Mouse (Mus musculus) neural tube, embryonic 11.5 days (tissue): ENCODE data around the gene Nkain1. TPM values are rescaled to one million over a fixed set of nuclear protein-coding genes. Genes with fewer than 3 reads are reported as not detected.
A peak's percentile ranks its signal among the peaks of the same experiment; 100 is the strongest.

Experiments
- ATAC-seq: fragments of 200-750 bp; cut with Nextera tagmentation; 2 replicates; pipeline ENCODE4 v1.8.0; 2017; ENCODE audit warnings: moderate number of reproducible peaks, mild to moderate bottlenecking, moderate TSS enrichment, moderate library complexity; ENCODE audit not compliant: insufficient read depth, low FRiP score, low TSS enrichment
- DNase-seq: peaks from one replicate; pipeline ENCODE4 v3.0.0-alpha.2; 2015; ENCODE audit warnings: low spot score
- H3K27ac ChIP-seq: fragments of 300-500 bp; sonication (generic); 2 replicates; pipeline ENCODE4 v1.5.1; 2014; ENCODE audit warnings: low read depth, mild to moderate bottlenecking, low read length
- H3K27me3 ChIP-seq: fragments of 300-500 bp; sonication (generic); 2 replicates; pipeline ENCODE4 v1.6.1; 2014; ENCODE audit warnings: mild to moderate bottlenecking, low read length, mixed read lengths; ENCODE audit not compliant: control insufficient read depth, insufficient read depth
- H3K36me3 ChIP-seq: fragments of 300-500 bp; sonication (generic); 2 replicates; pipeline ENCODE4 v1.6.1; 2014; ENCODE audit warnings: mild to moderate bottlenecking, low read length, moderate library complexity, mixed read lengths; ENCODE audit not compliant: control insufficient read depth, insufficient read depth
- H3K4me1 ChIP-seq: fragments of 300-500 bp; sonication (generic); 2 replicates; pipeline ENCODE4 v1.6.1; 2014; ENCODE audit warnings: low read length, mixed read lengths; ENCODE audit not compliant: control insufficient read depth, insufficient read depth
- H3K4me2 ChIP-seq: fragments of 300-500 bp; sonication (generic); 2 replicates; pipeline ENCODE4 v1.6.1; 2014; ENCODE audit warnings: low read depth, mild to moderate bottlenecking, moderate library complexity
- H3K4me3 ChIP-seq: fragments of 300-500 bp; sonication (generic); 2 replicates; pipeline ENCODE4 v1.5.1; 2014; ENCODE audit warnings: low read depth, low read length
- H3K9ac ChIP-seq: fragments of 300-500 bp; sonication (generic); 2 replicates; pipeline ENCODE4 v1.6.1; 2014; ENCODE audit warnings: mild to moderate bottlenecking, low read length
- H3K9me3 ChIP-seq: fragments of 300-500 bp; sonication (generic); 2 replicates; pipeline ENCODE4 v1.6.1; 2016; ENCODE audit warnings: low read length; ENCODE audit not compliant: control insufficient read depth
- WGBS: fragments of 180-500 bp; shearing (Covaris S2); extraction: QIAGEN DNeasy Blood & Tissue Kit; methylation state at CpG from one replicate; pipeline ENCODE4 v1.1.7; 2014; 5-methylcytosine and 5-hydroxymethylcytosine counted together
- polyA plus RNA-seq: library from polyadenylated mRNA; unstranded; fragments of >200 nt; fragmentation: Nextera tagmentation; extraction: Ambion mirVana; gene quantifications from 2 replicates; pipeline ENCODE4 v1.2.1, GENCODE M21; 2014

Gene Nkain1
- polyA plus RNA-seq, result 19.1 and 21.0 TPM in 2 replicates

DNA sequence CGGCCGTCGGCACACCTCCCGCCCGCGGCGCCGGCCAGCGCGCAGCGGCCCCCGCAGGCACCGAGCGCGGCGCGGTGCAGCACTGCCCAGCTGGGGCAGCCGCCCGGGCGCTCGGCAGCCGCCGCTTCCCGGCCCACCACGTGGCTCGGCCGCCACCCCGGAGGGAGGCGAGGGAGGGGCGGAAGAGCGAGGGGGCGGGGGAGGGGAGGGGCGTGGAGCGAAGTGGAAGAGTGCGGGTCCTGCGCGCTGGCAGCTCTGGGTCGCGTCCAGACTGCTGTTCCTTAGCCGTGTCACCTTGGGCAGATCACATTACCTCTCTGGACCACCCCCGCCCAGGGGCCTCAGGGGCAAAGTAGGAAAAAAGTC is at the start of gene Nkain1:
Gene Nkain1, minus strand, starts transcription at position 126 of the 366 bp plus-strand sequence.
- Histone ChIP-seq H3K27ac (peak within 1 kb of the TSS; percentile 84), H3K27me3 (no peaks in the 10 kb centered on the region), H3K4me1 (peaks cover 18% of the 10 kb centered on the region), H3K9me3 (no peaks in the 10 kb centered on the region), H3K4me2 (peak within 1 kb of the TSS; percentile 84), H3K4me3 (peak within 1 kb of the TSS; percentile 89), H3K36me3 (no peaks in the 10 kb centered on the region), H3K9ac (peak within 1 kb of the TSS; percentile 96)
- DNase-seq, result peak; percentile 84
- peak; percentile 77 for ATAC-seq
- under 1% methylated on average over 27 of the region's 41 CpGs for WGBS

GRCm38 (mm10) chr4:130578734-130579274 is 4.8 kb upstream of the Nkain1 start:
- H3K4me3 ChIP-seq, result no peak overlapping the region
- peak; percentile 61 for DNase-seq
- H3K9ac ChIP-seq, result no peak overlapping the region
- ATAC-seq, result no peak
- H3K27me3 ChIP-seq, result no peaks in the 10 kb centered on the region
- H3K27ac ChIP-seq, result 0 out of 2 replicates have a peak overlapping the region, but pooled peaks have one; percentile 44
- no peaks in the 10 kb centered on the region for H3K36me3 ChIP-seq
- H3K4me1 ChIP-seq, result 0 out of 2 replicates have a peak, but pooled peaks cover 3% of the 10 kb centered on the region
- WGBS, result 56% methylated on average over 9 of the region's 9 CpGs
- H3K9me3 ChIP-seq, result no peaks in the 10 kb centered on the region
- H3K4me2 ChIP-seq, result no peak overlapping the region

GRCm38 (mm10) chr4:130577081-130577480 is 3.1 kb upstream of the Nkain1 start:
- ATAC-seq, result no peak

GRCm38 (mm10) chr4:130576247-130576931 is 2.4 kb upstream of the Nkain1 start:
- no peak overlapping the region for H3K4me3 ChIP-seq
- no peaks in the 10 kb centered on the region for H3K9me3 ChIP-seq
- ATAC-seq, result no peak
- WGBS, result 63% methylated on average over 13 of the region's 13 CpGs
- H3K27ac ChIP-seq, result no peak overlapping the region
- H3K27me3 ChIP-seq, result no peaks in the 10 kb centered on the region
- H3K4me1 ChIP-seq, result peaks cover 12% of the 10 kb centered on the region
- no peaks in the 10 kb centered on the region for H3K36me3 ChIP-seq
- DNase-seq, result no peak
- no peak overlapping the region for H3K4me2 ChIP-seq
- H3K9ac ChIP-seq, result no peak overlapping the region; the same call in 1 of the 2 replicates

More at GRCm38 (mm10) chr4:130577081-130577480, 3.1 kb upstream of the Nkain1 start:
- no peak for DNase-seq
- 70% methylated on average over 6 of the region's 6 CpGs for WGBS
- Histone ChIP-seq H3K36me3 (no peaks in the 10 kb centered on the region), H3K4me1 (peaks cover 9% of the 10 kb centered on the region; the same call in 1 of the 2 replicates), H3K27me3 (no peaks in the 10 kb centered on the region), H3K4me2 (no peak overlapping the region), H3K9ac (no peak overlapping the region), H3K27ac (no peak overlapping the region), H3K9me3 (no peaks in the 10 kb centered on the region), H3K4me3 (no peak overlapping the region)

DNA sequence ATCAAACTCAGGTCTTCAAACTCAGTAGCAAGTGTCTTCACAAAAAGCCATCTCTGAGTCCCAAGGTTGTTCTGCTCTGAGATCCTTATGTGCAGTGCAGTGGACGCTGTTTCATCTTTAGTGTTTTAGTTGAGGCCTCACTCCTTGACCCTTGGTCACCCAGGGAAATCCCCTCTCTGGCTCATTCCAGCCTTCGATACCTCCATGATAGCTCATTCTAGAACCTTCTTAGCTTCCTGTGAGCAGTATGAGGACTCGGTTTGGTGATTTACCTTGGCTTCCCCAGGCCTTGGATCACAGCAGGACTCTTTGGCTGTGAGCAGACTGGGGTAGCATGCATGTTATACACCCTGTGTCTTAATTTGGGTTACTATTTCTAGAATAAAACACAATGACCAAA is 1.6 kb upstream of the Nkain1 start:
- ATAC-seq, result no peak
- Histone ChIP-seq H3K27me3 (no peaks in the 10 kb centered on the region), H3K9me3 (no peaks in the 10 kb centered on the region), H3K4me2 (no peak overlapping the region), H3K27ac (no peak overlapping the region), H3K4me1 (peaks cover 18% of the 10 kb centered on the region), H3K4me3 (no peak overlapping the region), H3K36me3 (no peaks in the 10 kb centered on the region), H3K9ac (no peak overlapping the region)
- 87% methylated on average over 3 of the region's 3 CpGs for WGBS
- no peak for DNase-seq

- no peak overlapping the region for H3K4me2 ChIP-seq
- peaks cover 18% of the 10 kb centered on the region for H3K4me1 ChIP-seq
- H3K4me3 ChIP-seq, result no peak overlapping the region
- H3K27ac ChIP-seq, result no peak overlapping the region
- no peak overlapping the region for H3K9ac ChIP-seq
- H3K36me3 ChIP-seq, result no peaks in the 10 kb centered on the region
- H3K27me3 ChIP-seq, result no peaks in the 10 kb centered on the region
- H3K9me3 ChIP-seq, result no peaks in the 10 kb centered on the region
- WGBS, result 85% methylated on average over 7 of the region's 7 CpGs
- no peak for DNase-seq
- ATAC-seq, result no peak
These were observed 988 bp upstream of the Nkain1 start for GRCm38 (mm10) chr4:130574861-130575460.

GRCm38 (mm10) chr4:130573351-130574047 is 474 bp downstream of the Nkain1 start:
- Histone ChIP-seq H3K4me3 (peak overlapping the region; percentile 89), H3K27ac (peak overlapping the region; percentile 84), H3K36me3 (no peaks in the 10 kb centered on the region), H3K9ac (peak overlapping the region; percentile 96), H3K9me3 (no peaks in the 10 kb centered on the region), H3K4me1 (peaks cover 15% of the 10 kb centered on the region), H3K27me3 (no peaks in the 10 kb centered on the region), H3K4me2 (peak overlapping the region; percentile 84)
- 0% methylated on average over 65 of the region's 76 CpGs for WGBS
- ATAC-seq, result peak; percentile 67
- DNase-seq, result peak; percentile 56

GRCm38 (mm10) chr4:130573012-130573350 is 992 bp downstream of the Nkain1 start:
- no peaks in the 10 kb centered on the region for H3K27me3 ChIP-seq
- peaks cover 16% of the 10 kb centered on the region for H3K4me1 ChIP-seq
- H3K36me3 ChIP-seq, result no peaks in the 10 kb centered on the region
- DNase-seq (peak; percentile 42), ATAC-seq (no peak)
- H3K9ac ChIP-seq, result peak overlapping the region; percentile 96
- H3K4me2 ChIP-seq, result peak overlapping the region; percentile 84
- peak overlapping the region; percentile 89 for H3K4me3 ChIP-seq
- H3K27ac ChIP-seq, result peak overlapping the region; percentile 84
- under 1% methylated on average over 6 of the region's 6 CpGs for WGBS
- H3K9me3 ChIP-seq, result no peaks in the 10 kb centered on the region
